Mouse (Mus musculus) kidney, postnatal 0 days (tissue): ENCODE results near the gene Ctnnbip1. TPM values are rescaled to one million over a fixed set of nuclear protein-coding genes. Genes with fewer than 3 reads are reported as not detected.

Experiments
- ATAC-seq: fragments of 200-750 bp; cut with Nextera tagmentation; replicated peaks from 2 replicates; pipeline ENCODE4 v1.8.0; 2017; ENCODE audit warnings: low read depth, moderate number of reproducible peaks, moderate TSS enrichment, moderate library complexity; ENCODE audit not compliant: low FRiP score
- DNase-seq: peaks from one replicate; pipeline ENCODE4 v3.0.0-alpha.2; 2016; ENCODE audit warnings: low spot score
- H3K27ac ChIP-seq: fragments of 300-500 bp; sonication (generic); 2 replicates; pipeline ENCODE4 v1.5.1; 2014; ENCODE audit warnings: mild to moderate bottlenecking
- H3K27me3 ChIP-seq: fragments of 300-500 bp; sonication (generic); 2 replicates; pipeline ENCODE4 v1.6.1; 2014; ENCODE audit warnings: low read length, mixed read lengths; ENCODE audit not compliant: insufficient read depth
- H3K36me3 ChIP-seq: fragments of 300-500 bp; sonication (generic); 2 replicates; pipeline ENCODE4 v1.6.1; 2014; ENCODE audit warnings: low read length, mixed read lengths; ENCODE audit not compliant: insufficient read depth
- H3K4me1 ChIP-seq: fragments of 300-500 bp; sonication (generic); replicated peaks from 2 replicates; pipeline ENCODE4 v1.6.1; 2014; ENCODE audit warnings: antibody characterized with exemption, low read length, mixed read lengths; ENCODE audit not compliant: insufficient read depth
- H3K4me2 ChIP-seq: fragments of 300-500 bp; sonication (generic); 2 replicates; pipeline ENCODE4 v1.6.1; 2014; ENCODE audit warnings: mild to moderate bottlenecking, low read length, moderate library complexity, mixed read lengths
- H3K4me3 ChIP-seq: fragments of 300-500 bp; sonication (generic); replicated peaks from 2 replicates; pipeline ENCODE4 v1.5.1; 2014; ENCODE audit warnings: low read depth, low read length
- H3K9ac ChIP-seq: fragments of 300-500 bp; sonication (generic); 2 replicates; pipeline ENCODE4 v1.6.1; 2014; ENCODE audit warnings: low read depth, low read length
- H3K9me3 ChIP-seq: fragments of 300-500 bp; sonication (generic); replicated peaks from 2 replicates; pipeline ENCODE4 v1.6.1; 2016; ENCODE audit warnings: low read length, inconsistent platforms, mixed read lengths
- CTCF ChIP-seq: IDR thresholded peaks from 2 replicates; pipeline ENCODE4 v1.5.1; 2016; ENCODE audit warnings: antibody characterized with exemption, low read depth, mild to moderate bottlenecking, moderate library complexity
- WGBS: fragments of 180-500 bp; shearing (Covaris S2); extraction: QIAGEN DNeasy Blood & Tissue Kit; methylation state at CpG from one replicate; pipeline ENCODE4 v1.1.7; 2014; 5-methylcytosine and 5-hydroxymethylcytosine counted together
- polyA plus RNA-seq: library from polyadenylated mRNA; unstranded; fragments of >200 nt; fragmentation: Nextera tagmentation; extraction: Ambion mirVana; gene quantifications from 2 replicates; pipeline ENCODE4 v1.2.1, GENCODE M21; 2015

The Ctnnbip1 gene
- polyA plus RNA-seq, 1 experiment from 2014 or later: 63.3 TPM

GRCm38 (mm10) chr4:149525811-149526210 lies 7.8 kb downstream of the Ctnnbip1 start:
- 0 out of 2 replicates have a peak overlapping the region, but pooled peaks have one; percentile 27 for H3K9ac ChIP-seq
- no peaks in the 10 kb centered on the region for H3K27me3 ChIP-seq
- peaks cover 18% of the 10 kb centered on the region for H3K4me1 ChIP-seq
- DNase-seq: no peak
- no peak overlapping the region for H3K27ac ChIP-seq
- H3K4me3 ChIP-seq: no peak overlapping the region
- no peak for TF ChIP-seq CTCF
- no peaks in the 10 kb centered on the region for H3K36me3 ChIP-seq
- no peak for ATAC-seq
- H3K4me2 ChIP-seq: no peak overlapping the region
- 59% methylated on average over 6 of the region's 6 CpGs for WGBS
- H3K9me3 ChIP-seq: no peaks in the 10 kb centered on the region

- peak; percentile 61 for DNase-seq
- H3K4me1 ChIP-seq: peaks cover 18% of the 10 kb centered on the region
- no peaks in the 10 kb centered on the region for H3K9me3 ChIP-seq
- 22% methylated on average over 7 of the region's 7 CpGs for WGBS
- ATAC-seq: no peak; the same call in 1 of the 2 replicates
- H3K27me3 ChIP-seq: no peaks in the 10 kb centered on the region
- TF ChIP-seq CTCF: no peak
- H3K36me3 ChIP-seq: no peaks in the 10 kb centered on the region
- 0 out of 2 replicates have a peak overlapping the region, but pooled peaks have one; percentile 2 for H3K4me2 ChIP-seq
- no peak overlapping the region for H3K4me3 ChIP-seq
- no peak overlapping the region for H3K9ac ChIP-seq
- no peak overlapping the region for H3K27ac ChIP-seq
Measured at GRCm38 (mm10) chr4:149526330-149526729, 8.3 kb downstream of the Ctnnbip1 start.

- DNase-seq (no peak), ATAC-seq (no peak)
- Histone ChIP-seq H3K36me3 (no peaks in the 10 kb centered on the region), H3K27me3 (no peaks in the 10 kb centered on the region), H3K27ac (no peak overlapping the region), H3K4me3 (no peak overlapping the region), H3K9ac (no peak overlapping the region), H3K4me2 (no peak overlapping the region), H3K9me3 (no peaks in the 10 kb centered on the region), H3K4me1 (peaks cover 18% of the 10 kb centered on the region)
- 59% methylated on average over 15 of the region's 15 CpGs for WGBS
- TF ChIP-seq CTCF: no peak
Measured at GRCm38 (mm10) chr4:149527621-149528354, 9.8 kb downstream of the Ctnnbip1 start.

- WGBS: 25% methylated on average over 6 of the region's 6 CpGs
- H3K36me3 ChIP-seq: no peaks in the 10 kb centered on the region
- peaks cover 18% of the 10 kb centered on the region for H3K4me1 ChIP-seq
- ATAC-seq: no peak; the same call in 1 of the 2 replicates
- H3K27ac ChIP-seq: peak overlapping the region; percentile 50; the same call in 1 of the 2 replicates
- no peak overlapping the region for H3K9ac ChIP-seq
- DNase-seq: peak; percentile 69
- TF ChIP-seq CTCF: no peak
- no peak overlapping the region for H3K4me3 ChIP-seq
- H3K9me3 ChIP-seq: no peaks in the 10 kb centered on the region
- H3K4me2 ChIP-seq: no peak overlapping the region
- no peaks in the 10 kb centered on the region for H3K27me3 ChIP-seq
Measured at GRCm38 (mm10) chr4:149529691-149530090, 11.7 kb downstream of the Ctnnbip1 start.

GRCm38 (mm10) chr4:149539441-149539840 lies 21.4 kb downstream of the Ctnnbip1 start:
- Histone ChIP-seq H3K4me1 (no peaks in the 10 kb centered on the region), H3K9ac (no peak overlapping the region), H3K27ac (no peak overlapping the region), H3K27me3 (no peaks in the 10 kb centered on the region), H3K9me3 (no peaks in the 10 kb centered on the region), H3K4me3 (no peak overlapping the region), H3K36me3 (no peaks in the 10 kb centered on the region), H3K4me2 (no peak overlapping the region)
- whole genome bisulfite sequencing: 71% methylated on average over 8 of the region's 8 CpGs
- peak; percentile 57; the same call in 1 of the 2 replicates for ATAC-seq
- no peak for TF ChIP-seq CTCF
- DNase-seq: no peak

- no peaks in the 10 kb centered on the region for H3K4me1 ChIP-seq
- no peak overlapping the region for H3K9ac ChIP-seq
- H3K9me3 ChIP-seq: no peaks in the 10 kb centered on the region
- no peaks in the 10 kb centered on the region for H3K36me3 ChIP-seq
- H3K27ac ChIP-seq: no peak overlapping the region
- WGBS: 62% methylated on average over 5 of the region's 5 CpGs
- no peaks in the 10 kb centered on the region for H3K27me3 ChIP-seq
- no peak overlapping the region for H3K4me2 ChIP-seq
- no peak overlapping the region for H3K4me3 ChIP-seq
- ATAC-seq (no peak), DNase-seq (no peak)
- TF ChIP-seq CTCF: no peak
Measured at GRCm38 (mm10) chr4:149541935-149542334, 23.9 kb downstream of the Ctnnbip1 start.
